Mouse (Mus musculus) lung, postnatal 36 days (tissue): ENCODE measurements around the gene Rnf38.

ENCODE experiments used
- DNase-seq: peaks from one replicate; pipeline ENCODE4 v3.0.0; 2022; ENCODE audit warnings: mixed read lengths

Gene Rnf38

GRCm38 (mm10) chr4:44223444-44223843 is 10.1 kb downstream of the Rnf38 start:
- no peak for DNase-seq

GRCm38 (mm10) chr4:44216797-44217442 is 16.7 kb downstream of the Rnf38 start:
- no peak for DNase-seq

GRCm38 (mm10) chr4:44199968-44200367 is 33.6 kb downstream of the Rnf38 start:
- peak; percentile 70 for DNase-seq

- DNase-seq = no peak
Measured at GRCm38 (mm10) chr4:44187431-44187830, 46.2 kb downstream of the Rnf38 start.

- no peak for DNase-seq
Measured at GRCm38 (mm10) chr4:44183862-44184261, 49.7 kb downstream of the Rnf38 start.

GRCm38 (mm10) chr4:44179748-44180147 is 53.8 kb downstream of the Rnf38 start:
- peak; percentile 69 for DNase-seq

- peak; percentile 78 for DNase-seq
Measured at GRCm38 (mm10) chr4:44173177-44173576, 60.4 kb downstream of the Rnf38 start.

GRCm38 (mm10) chr4:44172676-44173075 is 60.9 kb downstream of the Rnf38 start:
- no peak for DNase-seq

- no peak for DNase-seq
Measured at GRCm38 (mm10) chr4:44169884-44170283, 63.7 kb downstream of the Rnf38 start.

GRCm38 (mm10) chr4:44168816-44169215 is 64.8 kb downstream of the Rnf38 start:
- no peak for DNase-seq

- peak; percentile 97 for DNase-seq
Measured at GRCm38 (mm10) chr4:44168231-44168647, 65.3 kb downstream of the Rnf38 start.

- peak; percentile 89 for DNase-seq
Measured at GRCm38 (mm10) chr4:44167397-44168121, 66.0 kb downstream of the Rnf38 start.

- DNase-seq = no peak
Measured at GRCm38 (mm10) chr4:44166702-44167396, 66.7 kb downstream of the Rnf38 start.

- no peak for DNase-seq
Measured at GRCm38 (mm10) chr4:44164621-44165020, 69.0 kb downstream of the Rnf38 start.

GRCm38 (mm10) chr4:44163034-44163433 is 70.6 kb downstream of the Rnf38 start:
- DNase-seq = no peak

GRCm38 (mm10) chr4:44160990-44161689 is 72.4 kb downstream of the Rnf38 start:
- peak; percentile 20 for DNase-seq

- DNase-seq = no peak
Measured at GRCm38 (mm10) chr4:44159839-44160238, 73.8 kb downstream of the Rnf38 start.

GRCm38 (mm10) chr4:44156481-44156880 is 77.1 kb downstream of the Rnf38 start:
- DNase-seq = no peak

- no peak for DNase-seq
Measured at GRCm38 (mm10) chr4:44154884-44155283, 78.7 kb downstream of the Rnf38 start.

- no peak for DNase-seq
Measured at GRCm38 (mm10) chr4:44152904-44153303, 80.7 kb downstream of the Rnf38 start.

- DNase-seq = no peak
Measured at GRCm38 (mm10) chr4:44126805-44127204, 106.8 kb downstream of the Rnf38 start.

GRCm38 (mm10) chr4:44119410-44120201 is 114.0 kb downstream of the Rnf38 start:
- DNase-seq = peak; percentile 77
